Mouse (Mus musculus) embryonic facial prominence, embryonic 15.5 days (tissue): ENCODE measurements around the gene Igsf11. TPM values are rescaled to one million over a fixed set of nuclear protein-coding genes. Genes with fewer than 3 reads are reported as not detected.

Experiments used
- ATAC-seq: fragments of 200-750 bp; cut with Nextera tagmentation; 2 replicates; pipeline ENCODE4 v1.8.0; 2017; ENCODE audit warnings: low read depth, moderate TSS enrichment; ENCODE audit not compliant: insufficient number of reproducible peaks, low FRiP score, low TSS enrichment
- H3K27ac ChIP-seq: fragments of 300-500 bp; sonication (generic); replicated peaks from 2 replicates; pipeline ENCODE4 v1.5.1; 2015; ENCODE audit warnings: mild to moderate bottlenecking, inconsistent platforms
- H3K27me3 ChIP-seq: fragments of 300-500 bp; sonication (generic); 2 replicates; pipeline ENCODE4 v1.6.1; 2015; ENCODE audit warnings: inconsistent platforms
- H3K36me3 ChIP-seq: fragments of 300-500 bp; sonication (generic); 2 replicates; pipeline ENCODE4 v1.6.1; 2015; ENCODE audit warnings: mild to moderate bottlenecking, inconsistent platforms
- H3K4me1 ChIP-seq: fragments of 300-500 bp; sonication (generic); 2 replicates; pipeline ENCODE4 v1.6.1; 2015; ENCODE audit warnings: inconsistent platforms
- H3K4me2 ChIP-seq: fragments of 300-500 bp; sonication (generic); replicated peaks from 2 replicates; pipeline ENCODE4 v1.6.1; 2015; ENCODE audit warnings: mild to moderate bottlenecking, inconsistent platforms
- H3K4me3 ChIP-seq: fragments of 300-500 bp; sonication (generic); replicated peaks from 2 replicates; pipeline ENCODE4 v1.5.1; 2015; ENCODE audit warnings: mild to moderate bottlenecking, inconsistent platforms
- H3K9ac ChIP-seq: fragments of 300-500 bp; sonication (generic); 2 replicates; pipeline ENCODE4 v1.6.1; 2015; ENCODE audit warnings: inconsistent platforms
- H3K9me3 ChIP-seq: fragments of 300-500 bp; sonication (generic); replicated peaks from 2 replicates; pipeline ENCODE4 v1.6.1; 2016; ENCODE audit warnings: inconsistent platforms
- WGBS: fragments of 180-500 bp; shearing (Covaris S2); methylation state at CpG from one replicate; pipeline ENCODE4 v1.1.7; 2015; 5-methylcytosine and 5-hydroxymethylcytosine counted together
- polyA plus RNA-seq: library from polyadenylated mRNA; unstranded; fragments of >200 nt; fragmentation: Nextera tagmentation; extraction: Ambion mirVana; gene quantifications from 2 replicates; pipeline ENCODE4 v1.2.1, GENCODE M21; 2015

Igsf11 gene
- polyA plus RNA-seq, 1 experiment from 2014 or later = 0.87 TPM

DNA sequence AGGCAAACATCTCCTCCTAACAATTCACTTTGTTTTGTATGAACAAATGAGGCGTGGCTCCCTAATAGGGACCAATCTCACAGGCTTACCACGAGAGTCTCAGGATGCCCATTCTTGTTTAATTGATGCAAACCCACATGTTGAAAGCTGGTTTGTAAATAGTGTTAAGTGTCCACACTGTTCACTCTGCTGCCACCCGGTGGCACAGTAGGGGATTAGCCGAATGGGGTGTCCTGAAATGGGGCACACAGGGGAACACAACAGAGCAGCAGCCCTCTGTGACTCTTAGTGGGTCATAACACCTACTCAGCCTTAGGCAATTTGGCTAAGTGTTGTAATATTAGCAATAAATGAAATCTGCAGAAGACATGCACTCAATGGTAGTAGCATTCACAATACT, 156.4 kb downstream of the Igsf11 start:
- WGBS = 4% methylated on average over 4 of the region's 4 CpGs
- peaks cover 5% of the 10 kb centered on the region; the same call in 1 of the 2 replicates for H3K27me3 ChIP-seq
- ATAC-seq = no peak

DNA sequence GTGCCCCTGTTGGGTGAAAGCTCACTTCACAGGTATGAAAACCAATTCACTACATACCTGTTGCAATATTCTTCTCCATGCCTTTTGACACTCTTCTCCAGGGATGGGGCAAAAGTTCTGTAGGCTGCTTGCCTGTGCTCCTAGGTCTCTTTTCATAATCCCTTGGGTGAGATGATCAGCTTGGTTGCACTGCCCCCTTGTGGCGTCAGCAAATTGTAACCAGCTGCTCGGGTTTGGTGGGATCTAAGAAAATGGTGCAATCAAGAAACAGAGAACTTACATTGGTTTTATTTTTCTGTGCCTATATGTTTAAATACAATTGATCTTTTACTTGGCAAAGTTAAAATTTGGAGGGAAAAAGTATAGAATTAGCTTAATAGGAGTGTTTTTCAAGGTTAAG, 160.5 kb downstream of the Igsf11 start:
- Histone ChIP-seq H3K27me3 (peaks cover 5% of the 10 kb centered on the region; the same call in 1 of the 2 replicates), H3K36me3 (no peaks in the 10 kb centered on the region), H3K27ac (no peak overlapping the region), H3K9me3 (no peaks in the 10 kb centered on the region), H3K4me1 (no peaks in the 10 kb centered on the region), H3K4me2 (no peak overlapping the region), H3K4me3 (no peak overlapping the region), H3K9ac (no peak overlapping the region)
- no peak for ATAC-seq
- WGBS = 0% methylated on average over 2 of the region's 2 CpGs

More for the DNA sequence above, 156.4 kb downstream of the Igsf11 start:
- H3K9me3 ChIP-seq = no peaks in the 10 kb centered on the region
- no peaks in the 10 kb centered on the region for H3K4me1 ChIP-seq
- H3K4me2 ChIP-seq = no peak overlapping the region
- H3K4me3 ChIP-seq = no peak overlapping the region
- H3K27ac ChIP-seq = no peak overlapping the region
- H3K9ac ChIP-seq = no peak overlapping the region
- no peaks in the 10 kb centered on the region for H3K36me3 ChIP-seq

DNA sequence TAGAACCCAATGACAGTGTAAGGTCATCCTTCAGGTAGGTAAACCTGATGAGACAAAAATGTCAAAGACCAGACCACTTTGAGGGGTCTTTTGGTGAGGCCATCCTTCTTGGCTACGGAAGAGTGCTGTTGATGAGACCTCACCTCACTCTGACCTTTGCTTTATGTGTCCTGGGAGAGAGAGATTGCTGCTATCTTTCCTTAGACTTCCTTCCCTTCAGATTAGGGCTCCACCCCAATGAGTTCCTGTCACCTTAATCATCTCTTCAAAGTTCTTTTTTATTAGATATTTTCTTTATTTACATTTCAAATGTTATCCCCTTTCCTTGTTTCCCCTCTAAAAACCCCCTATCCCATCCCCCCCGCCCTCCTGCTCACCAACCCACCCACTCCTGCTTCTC, 161.3 kb downstream of the Igsf11 start:
- no peak overlapping the region for H3K4me2 ChIP-seq
- H3K4me3 ChIP-seq = no peak overlapping the region
- no peaks in the 10 kb centered on the region for H3K36me3 ChIP-seq
- no peaks in the 10 kb centered on the region for H3K4me1 ChIP-seq
- no peaks in the 10 kb centered on the region for H3K9me3 ChIP-seq
- peaks cover 5% of the 10 kb centered on the region; the same call in 1 of the 2 replicates for H3K27me3 ChIP-seq
- H3K9ac ChIP-seq = no peak overlapping the region
- no peak overlapping the region for H3K27ac ChIP-seq
- 69% methylated on average over 2 of the region's 2 CpGs for WGBS
- no peak for ATAC-seq

DNA sequence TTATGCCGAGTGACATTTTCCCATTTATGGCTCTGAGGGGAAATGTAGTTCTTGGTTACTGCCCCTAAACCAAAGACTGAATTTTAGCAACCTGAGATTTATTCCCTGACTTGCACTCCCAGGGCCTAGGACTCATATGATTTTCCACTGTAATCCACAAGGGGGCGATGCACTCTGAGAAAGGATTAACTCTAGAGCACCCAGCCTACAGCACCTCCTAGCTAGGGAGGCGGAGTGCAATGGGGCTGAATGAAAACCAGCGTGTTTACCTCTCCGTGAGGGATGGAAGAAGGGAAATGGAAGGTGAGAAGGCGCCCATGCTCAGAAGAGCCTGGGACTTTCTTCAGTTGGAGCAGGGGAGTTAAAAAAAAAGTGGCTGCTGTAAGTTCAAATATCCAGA, 163.6 kb downstream of the Igsf11 start:
- Histone ChIP-seq H3K4me3 (no peak overlapping the region), H3K27me3 (peaks cover 5% of the 10 kb centered on the region; the same call in 1 of the 2 replicates), H3K9me3 (no peaks in the 10 kb centered on the region), H3K36me3 (no peaks in the 10 kb centered on the region), H3K9ac (no peak overlapping the region), H3K4me2 (no peak overlapping the region), H3K27ac (no peak overlapping the region), H3K4me1 (no peaks in the 10 kb centered on the region)
- 20% methylated on average over 6 of the region's 6 CpGs for WGBS
- ATAC-seq = no peak

DNA sequence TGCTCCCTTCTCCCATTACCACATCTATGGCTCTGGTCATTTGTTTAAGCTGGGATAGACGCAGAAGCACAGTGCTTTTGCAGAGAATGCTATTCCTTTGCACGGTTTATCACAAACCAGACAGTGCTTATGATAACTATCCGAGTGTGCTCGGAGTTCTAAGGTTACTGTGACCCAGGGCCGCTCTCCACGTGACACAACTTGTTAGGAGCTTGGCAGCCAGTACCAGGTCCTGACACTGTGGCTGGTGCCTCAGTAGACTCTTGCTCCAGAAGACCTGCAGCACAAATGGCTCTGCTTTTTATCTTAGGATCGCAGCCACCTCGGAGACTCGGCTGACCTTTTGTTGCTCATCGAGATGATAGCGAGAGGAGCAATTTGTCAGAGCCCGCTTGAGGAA, 164.5 kb downstream of the Igsf11 start:
- Histone ChIP-seq H3K9me3 (no peaks in the 10 kb centered on the region), H3K36me3 (no peaks in the 10 kb centered on the region), H3K27ac (no peak overlapping the region), H3K4me2 (no peak overlapping the region), H3K27me3 (peaks cover 5% of the 10 kb centered on the region; the same call in 1 of the 2 replicates), H3K4me3 (no peak overlapping the region), H3K4me1 (no peaks in the 10 kb centered on the region), H3K9ac (no peak overlapping the region)
- no peak for ATAC-seq
- 62% methylated on average over 12 of the region's 12 CpGs for WGBS

DNA sequence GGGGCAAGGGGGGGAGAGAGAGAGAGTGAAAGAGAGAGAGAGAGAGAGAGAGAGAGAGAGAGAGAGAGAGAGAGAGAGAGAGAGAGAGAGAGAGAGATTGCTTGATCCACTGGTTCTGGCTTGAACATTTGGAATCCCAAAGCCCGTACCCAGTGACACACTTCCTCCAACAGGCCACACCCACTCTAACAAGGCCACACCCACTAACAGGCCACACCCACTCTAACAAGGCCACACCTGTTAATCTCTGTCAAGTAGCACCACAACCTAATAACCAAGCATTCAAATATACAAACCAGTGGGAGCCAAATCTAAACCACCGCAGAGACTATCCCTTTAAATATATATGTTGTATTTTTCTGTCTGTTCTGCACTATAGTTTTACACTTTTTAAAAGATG, 166.4 kb downstream of the Igsf11 start:
- 98% methylated on average over 2 of the region's 2 CpGs for WGBS
- no peak overlapping the region for H3K4me3 ChIP-seq
- no peaks in the 10 kb centered on the region for H3K4me1 ChIP-seq

DNA sequence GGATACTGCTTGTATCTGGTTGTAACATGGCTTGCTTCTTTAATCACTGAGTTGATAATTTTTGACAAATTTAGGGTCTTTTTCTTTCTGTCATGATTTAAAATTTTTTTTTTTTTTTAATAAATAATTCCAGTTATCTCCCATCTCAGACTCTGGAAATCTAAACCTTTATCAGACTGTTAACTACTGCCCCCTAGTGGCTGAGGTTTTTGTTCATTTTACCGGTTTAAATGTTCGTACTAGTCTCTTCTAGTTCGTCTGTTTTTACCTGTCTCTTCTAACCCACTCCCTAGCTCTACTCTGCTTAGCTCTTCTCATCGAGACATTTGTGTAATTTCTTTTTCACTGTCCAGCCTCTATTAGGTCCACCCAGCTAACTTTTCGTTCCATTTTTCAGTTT, 170.1 kb downstream of the Igsf11 start:
- Histone ChIP-seq H3K9ac (no peak overlapping the region), H3K4me1 (no peaks in the 10 kb centered on the region), H3K27ac (no peak overlapping the region), H3K9me3 (no peaks in the 10 kb centered on the region), H3K36me3 (no peaks in the 10 kb centered on the region), H3K4me3 (no peak overlapping the region), H3K27me3 (no peaks in the 10 kb centered on the region), H3K4me2 (no peak overlapping the region)
- no peak for ATAC-seq
- 27% methylated on average over 5 of the region's 5 CpGs for WGBS

More for the DNA sequence above, 166.4 kb downstream of the Igsf11 start:
- Histone ChIP-seq H3K36me3 (no peaks in the 10 kb centered on the region), H3K27ac (no peak overlapping the region), H3K27me3 (no peaks in the 10 kb centered on the region), H3K9me3 (no peaks in the 10 kb centered on the region), H3K9ac (no peak overlapping the region), H3K4me2 (no peak overlapping the region)
- no peak for ATAC-seq

DNA sequence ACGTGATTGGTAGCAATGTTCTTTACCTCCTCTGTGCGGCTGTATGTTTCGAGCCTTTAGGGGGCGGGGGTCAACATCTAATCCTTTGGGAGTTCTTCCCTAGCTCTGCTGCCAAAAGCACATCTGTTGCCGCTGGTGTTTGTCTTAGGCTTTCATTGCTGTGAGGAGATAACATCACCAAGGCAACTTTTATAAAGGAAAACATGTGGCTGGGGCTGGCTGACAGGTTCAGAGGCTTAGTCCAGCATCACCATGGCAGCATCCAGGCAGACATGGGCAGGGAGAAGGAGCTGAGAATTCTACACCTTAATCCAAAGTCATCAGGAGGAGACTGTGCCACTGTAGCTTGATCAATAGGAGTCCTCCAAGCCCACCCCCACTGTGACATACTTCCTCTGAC, 173.1 kb downstream of the Igsf11 start:
- 41% methylated on average over 5 of the region's 5 CpGs for WGBS
- H3K4me1 ChIP-seq = no peaks in the 10 kb centered on the region
- no peak for ATAC-seq
- H3K4me2 ChIP-seq = no peak overlapping the region
- no peaks in the 10 kb centered on the region for H3K27me3 ChIP-seq
- no peak overlapping the region for H3K27ac ChIP-seq
- H3K9ac ChIP-seq = no peak overlapping the region
- H3K4me3 ChIP-seq = no peak overlapping the region
- no peaks in the 10 kb centered on the region for H3K36me3 ChIP-seq
- no peaks in the 10 kb centered on the region for H3K9me3 ChIP-seq

DNA sequence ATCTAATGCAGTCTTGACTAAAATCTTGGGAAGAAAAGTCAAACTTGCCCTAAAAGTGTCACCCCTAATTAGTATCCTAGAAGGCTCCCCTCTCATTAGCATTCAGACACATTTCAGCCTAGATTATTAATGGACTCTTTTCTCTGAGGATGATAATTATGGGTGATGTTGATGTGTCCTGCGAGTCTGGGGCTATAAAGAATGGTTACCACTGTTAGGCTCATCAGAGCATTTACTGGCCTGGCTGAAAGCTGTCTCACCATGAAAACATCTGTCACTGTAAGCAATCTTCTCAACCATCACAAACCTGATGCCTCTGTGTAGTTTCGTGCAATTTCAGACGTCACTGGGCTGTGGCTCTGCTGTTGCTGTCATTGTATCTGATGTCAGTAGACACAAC, 179.0 kb downstream of the Igsf11 start:
- Histone ChIP-seq H3K27ac (no peak overlapping the region), H3K4me3 (no peak overlapping the region), H3K27me3 (no peaks in the 10 kb centered on the region), H3K36me3 (no peaks in the 10 kb centered on the region), H3K4me2 (no peak overlapping the region), H3K9ac (no peak overlapping the region), H3K9me3 (no peaks in the 10 kb centered on the region), H3K4me1 (no peaks in the 10 kb centered on the region)
- ATAC-seq = no peak
- 47% methylated on average over 3 of the region's 3 CpGs for WGBS

Other genes with a start within 250 kb of the Igsf11 start
- 14.5 and 16.3 TPM in 2 replicates for gene Arhgap31, start 179.4 kb upstream of the Igsf11 start, polyA plus RNA-seq
- gene B4galt4, start 150.4 kb upstream of the Igsf11 start, polyA plus RNA-seq = 24.7 and 25.2 TPM in 2 replicates
- 42.4 and 58.4 TPM in 2 replicates for gene Upk1b, start 92.3 kb upstream of the Igsf11 start, polyA plus RNA-seq
- gene 4930435E12Rik, start 63.9 kb upstream of the Igsf11 start, polyA plus RNA-seq = not detected in 2 replicates